Mouse (Mus musculus) neural tube, embryonic 12.5 days (tissue): ENCODE results near the gene Abhd14a. TPM values are rescaled to one million over a fixed set of nuclear protein-coding genes. Genes with fewer than 3 reads are reported as not detected.

Experiments
- ATAC-seq: fragments of 200-750 bp; cut with Nextera tagmentation; 2 replicates; pipeline ENCODE4 v1.8.0; 2017; ENCODE audit warnings: low read depth, mild to moderate bottlenecking, moderate TSS enrichment, moderate library complexity; ENCODE audit not compliant: low FRiP score
- H3K27ac ChIP-seq: fragments of 300-500 bp; sonication (generic); 2 replicates; pipeline ENCODE4 v1.5.1; 2016
- H3K27me3 ChIP-seq: fragments of 300-500 bp; sonication (generic); replicated peaks from 2 replicates; pipeline ENCODE4 v1.6.1; 2016; ENCODE audit warnings: mild to moderate bottlenecking
- H3K36me3 ChIP-seq: fragments of 300-500 bp; sonication (generic); 2 replicates; pipeline ENCODE4 v1.6.1; 2016; ENCODE audit warnings: mild to moderate bottlenecking
- H3K4me1 ChIP-seq: fragments of 300-500 bp; sonication (generic); 2 replicates; pipeline ENCODE4 v1.6.1; 2016
- H3K4me2 ChIP-seq: fragments of 300-500 bp; sonication (generic); replicated peaks from 2 replicates; pipeline ENCODE4 v1.6.1; 2016; ENCODE audit warnings: mild to moderate bottlenecking
- H3K4me3 ChIP-seq: fragments of 300-500 bp; sonication (generic); 2 replicates; pipeline ENCODE4 v1.5.1; 2016
- H3K9ac ChIP-seq: fragments of 300-500 bp; sonication (generic); 2 replicates; pipeline ENCODE4 v1.6.1; 2016; ENCODE audit warnings: mild to moderate bottlenecking
- H3K9me3 ChIP-seq: fragments of 300-500 bp; sonication (generic); 2 replicates; pipeline ENCODE4 v1.6.1; 2016; ENCODE audit warnings: mild to moderate bottlenecking
- WGBS: fragments of 180-500 bp; shearing (Covaris S2); methylation state at CpG from one replicate; pipeline ENCODE4 v1.1.7; 2016; 5-methylcytosine and 5-hydroxymethylcytosine counted together
- polyA plus RNA-seq: library from polyadenylated mRNA; unstranded; fragments of >200 nt; fragmentation: Nextera tagmentation; extraction: Ambion mirVana; gene quantifications from 2 replicates; pipeline ENCODE4 v1.2.1, GENCODE M21; 2016

The Abhd14a gene
- polyA plus RNA-seq, 1 experiment from 2014 or later: 34.6 TPM

DNA sequence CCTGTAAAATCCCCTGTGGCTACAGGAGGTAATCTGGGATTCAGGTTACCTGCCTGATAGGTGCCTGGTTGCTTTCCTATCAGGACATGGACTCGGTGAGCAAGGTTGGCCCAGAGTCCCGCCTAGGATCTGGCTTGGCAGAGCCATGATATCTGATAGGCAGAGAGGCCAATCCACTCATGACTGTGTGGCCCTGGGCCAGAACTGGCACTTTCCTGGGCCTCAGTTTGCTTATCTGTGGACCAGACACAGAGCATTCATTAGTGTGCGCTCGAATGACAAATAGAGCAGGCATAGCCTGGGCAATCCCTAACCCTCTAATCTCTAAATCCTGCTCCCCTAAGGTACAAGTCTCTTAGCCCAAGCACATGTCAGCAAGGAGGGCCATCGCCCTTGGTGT is 45.3 kb downstream of the Abhd14a start:
- WGBS: 86% methylated on average over 5 of the region's 5 CpGs
- ATAC-seq: no peak
- no peaks in the 10 kb centered on the region for H3K27me3 ChIP-seq

DNA sequence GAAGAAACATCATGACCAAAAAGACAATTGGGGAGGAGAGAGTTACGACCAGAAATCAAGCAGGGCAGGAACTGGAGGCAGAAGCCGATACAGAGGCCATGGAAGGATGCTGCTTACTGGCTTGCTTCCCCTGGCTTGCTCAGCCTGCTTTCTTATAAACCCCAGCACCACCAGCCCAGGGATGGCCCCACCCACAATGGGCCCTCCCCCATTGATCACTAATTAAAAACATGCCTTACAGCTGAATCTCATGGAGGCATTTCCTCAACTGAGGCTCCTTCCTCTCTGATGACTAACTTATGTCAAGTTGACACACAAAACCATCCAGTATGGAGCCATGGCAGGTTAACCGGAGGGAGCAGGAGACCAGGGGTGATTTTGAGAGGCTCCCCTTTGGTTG is 47.7 kb downstream of the Abhd14a start:
- H3K4me1 ChIP-seq: peaks cover 3% of the 10 kb centered on the region; the same call in 1 of the 2 replicates
- H3K27me3 ChIP-seq: no peaks in the 10 kb centered on the region
- H3K9me3 ChIP-seq: no peaks in the 10 kb centered on the region
- H3K4me2 ChIP-seq: no peak overlapping the region
- H3K36me3 ChIP-seq: no peaks in the 10 kb centered on the region
- WGBS: 82% methylated on average over 3 of the region's 3 CpGs
- H3K27ac ChIP-seq: no peak overlapping the region
- no peak overlapping the region for H3K9ac ChIP-seq
- ATAC-seq: no peak
- H3K4me3 ChIP-seq: no peak overlapping the region

More for the DNA sequence above, 45.3 kb downstream of the Abhd14a start:
- no peak overlapping the region for H3K4me3 ChIP-seq
- no peak overlapping the region for H3K9ac ChIP-seq
- no peaks in the 10 kb centered on the region; the same call in 1 of the 2 replicates for H3K4me1 ChIP-seq
- no peaks in the 10 kb centered on the region for H3K36me3 ChIP-seq
- H3K9me3 ChIP-seq: no peaks in the 10 kb centered on the region
- H3K27ac ChIP-seq: no peak overlapping the region
- no peak overlapping the region for H3K4me2 ChIP-seq

DNA sequence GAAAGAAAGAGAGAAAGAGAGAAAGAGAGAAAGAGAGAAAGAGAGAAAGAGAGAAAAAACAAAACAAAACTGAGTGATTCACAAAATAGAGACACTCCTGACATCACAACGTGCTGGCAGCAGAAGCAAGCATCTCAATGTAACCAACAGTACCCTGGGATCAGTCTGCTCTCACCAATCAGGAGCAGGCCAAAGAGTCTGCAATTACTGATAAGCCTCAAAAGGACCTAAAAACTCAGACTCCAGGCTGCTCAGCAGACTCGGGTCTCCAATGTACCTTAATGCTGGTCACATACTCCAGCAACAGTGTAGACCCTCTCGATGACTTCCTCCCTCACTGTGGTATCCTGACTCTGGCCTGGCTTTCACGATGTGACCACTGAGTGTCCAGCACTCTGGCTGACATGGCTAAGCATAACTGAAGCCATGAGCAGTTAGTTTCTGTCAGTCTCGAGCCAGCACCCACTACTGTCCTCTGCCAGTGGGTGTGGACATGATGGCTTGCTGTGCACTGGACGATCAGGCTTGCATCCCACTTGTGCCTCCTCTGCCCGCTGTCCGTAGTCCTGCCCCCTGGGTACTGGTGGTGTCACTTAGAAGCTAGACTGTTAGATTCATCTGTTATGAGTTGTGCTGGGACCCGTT is 48.7 kb downstream of the Abhd14a start:
- H3K27ac ChIP-seq: no peak overlapping the region
- peaks cover 9% of the 10 kb centered on the region; the same call in 1 of the 2 replicates for H3K4me1 ChIP-seq
- no peak overlapping the region for H3K4me3 ChIP-seq
- no peaks in the 10 kb centered on the region for H3K9me3 ChIP-seq
- no peak overlapping the region for H3K9ac ChIP-seq
- 82% methylated on average over 9 of the region's 9 CpGs for WGBS
- H3K36me3 ChIP-seq: no peaks in the 10 kb centered on the region
- H3K4me2 ChIP-seq: no peak overlapping the region
- no peaks in the 10 kb centered on the region for H3K27me3 ChIP-seq
- ATAC-seq: no peak

DNA sequence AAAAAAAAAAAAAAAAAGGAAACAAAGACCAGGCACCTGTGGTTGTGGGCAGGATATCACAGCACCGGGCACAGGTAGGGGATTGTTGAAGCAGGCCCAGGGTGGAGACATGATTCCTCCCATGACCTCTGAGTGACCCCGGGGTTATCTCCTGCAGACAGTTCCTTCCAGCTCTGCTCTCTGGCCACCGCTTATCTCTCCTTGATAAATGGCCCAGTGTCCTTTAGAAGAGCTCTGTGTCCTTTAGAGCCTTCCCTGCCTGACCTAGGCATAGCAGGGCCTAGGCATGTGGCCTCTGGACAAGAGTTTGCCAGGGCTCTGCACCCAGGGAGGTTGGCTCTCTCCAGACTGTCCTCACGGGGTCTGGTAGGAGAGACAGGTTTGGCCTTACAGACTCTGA is 49.7 kb downstream of the Abhd14a start:
- Histone ChIP-seq H3K4me3 (no peak overlapping the region), H3K27ac (no peak overlapping the region), H3K9ac (no peak overlapping the region), H3K4me2 (no peak overlapping the region), H3K4me1 (peaks cover 12% of the 10 kb centered on the region; the same call in 1 of the 2 replicates), H3K9me3 (no peaks in the 10 kb centered on the region), H3K36me3 (no peaks in the 10 kb centered on the region), H3K27me3 (no peaks in the 10 kb centered on the region)
- 82% methylated on average over 4 of the region's 4 CpGs for WGBS
- ATAC-seq: no peak

DNA sequence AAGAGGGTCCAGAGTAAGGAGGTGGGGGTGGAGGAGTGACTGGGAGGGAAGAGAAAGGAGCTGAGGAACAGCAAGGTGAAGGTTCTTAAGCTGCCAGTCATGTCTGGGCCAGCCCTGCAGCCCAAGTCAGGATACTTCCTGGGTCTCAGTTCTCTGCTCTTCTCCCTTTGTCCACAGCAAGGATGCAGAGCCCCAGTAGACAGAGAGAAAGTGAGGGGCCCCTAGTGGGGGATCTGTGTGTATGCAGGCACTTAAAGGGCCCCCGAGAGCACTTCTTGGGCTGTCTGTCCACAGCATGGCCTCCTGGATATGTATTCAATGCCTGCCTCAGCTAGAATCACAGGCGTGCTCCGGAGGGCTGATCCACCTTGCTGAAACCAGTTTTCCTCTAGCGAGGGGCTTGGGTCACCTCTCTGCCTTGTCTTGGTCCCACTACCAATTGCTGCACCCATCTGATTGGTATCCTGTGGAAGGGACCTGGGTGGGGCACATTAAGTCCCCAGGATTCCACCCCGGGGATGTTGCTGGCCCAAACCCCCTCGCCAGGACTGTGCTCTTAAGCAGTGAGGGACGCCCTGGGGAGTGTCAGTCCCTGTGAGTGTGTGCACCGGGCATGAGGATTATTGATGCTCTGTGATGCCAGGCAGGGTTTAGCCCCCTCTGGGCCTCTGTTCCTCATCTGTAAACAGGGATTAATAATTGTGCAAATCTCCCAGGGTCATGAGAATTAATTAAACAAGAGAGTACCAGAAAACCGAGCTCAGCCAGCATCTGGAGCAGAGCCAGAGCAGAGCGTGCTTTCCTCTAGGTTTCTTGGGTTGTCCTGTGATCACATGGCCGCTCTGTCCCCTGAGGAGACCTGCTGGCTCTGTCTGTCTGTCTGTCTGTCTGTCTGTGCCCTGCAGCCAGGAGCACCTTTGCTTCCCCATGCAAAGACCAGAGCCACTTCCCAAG is 52.6 kb downstream of the Abhd14a start:
- Histone ChIP-seq H3K4me2 (no peak overlapping the region), H3K4me1 (peaks cover 12% of the 10 kb centered on the region; the same call in 1 of the 2 replicates), H3K27ac (no peak overlapping the region), H3K9me3 (no peaks in the 10 kb centered on the region), H3K27me3 (no peaks in the 10 kb centered on the region), H3K9ac (no peak overlapping the region), H3K36me3 (no peaks in the 10 kb centered on the region), H3K4me3 (no peak overlapping the region)
- 54% methylated on average over 11 of the region's 11 CpGs for WGBS
- ATAC-seq: peak; percentile 44

DNA sequence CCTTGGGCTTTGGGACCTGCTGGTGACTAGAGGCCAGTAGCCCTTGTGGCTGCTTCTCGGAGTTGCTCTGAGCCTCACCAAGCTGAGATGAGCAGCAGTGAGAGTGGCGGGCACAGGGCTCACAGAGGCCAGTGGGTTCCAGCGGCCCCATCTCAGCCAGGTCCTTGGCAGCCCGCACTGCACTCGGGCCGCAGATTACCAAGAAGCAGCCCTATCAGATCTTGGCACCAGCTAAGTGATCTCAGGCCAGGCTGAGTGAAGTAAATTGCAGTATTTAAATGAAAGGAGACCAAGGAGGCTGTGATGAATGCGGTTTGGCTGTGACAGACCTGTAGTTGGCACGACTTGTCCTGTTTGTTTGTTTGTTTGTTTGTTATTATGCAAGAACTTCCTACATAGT is 53.9 kb downstream of the Abhd14a start:
- Histone ChIP-seq H3K4me3 (no peak overlapping the region), H3K9ac (no peak overlapping the region), H3K36me3 (no peaks in the 10 kb centered on the region), H3K4me2 (no peak overlapping the region), H3K9me3 (no peaks in the 10 kb centered on the region), H3K4me1 (peaks cover 12% of the 10 kb centered on the region; the same call in 1 of the 2 replicates), H3K27ac (no peak overlapping the region), H3K27me3 (no peaks in the 10 kb centered on the region)
- 97% methylated on average over 8 of the region's 8 CpGs for WGBS
- ATAC-seq: no peak

DNA sequence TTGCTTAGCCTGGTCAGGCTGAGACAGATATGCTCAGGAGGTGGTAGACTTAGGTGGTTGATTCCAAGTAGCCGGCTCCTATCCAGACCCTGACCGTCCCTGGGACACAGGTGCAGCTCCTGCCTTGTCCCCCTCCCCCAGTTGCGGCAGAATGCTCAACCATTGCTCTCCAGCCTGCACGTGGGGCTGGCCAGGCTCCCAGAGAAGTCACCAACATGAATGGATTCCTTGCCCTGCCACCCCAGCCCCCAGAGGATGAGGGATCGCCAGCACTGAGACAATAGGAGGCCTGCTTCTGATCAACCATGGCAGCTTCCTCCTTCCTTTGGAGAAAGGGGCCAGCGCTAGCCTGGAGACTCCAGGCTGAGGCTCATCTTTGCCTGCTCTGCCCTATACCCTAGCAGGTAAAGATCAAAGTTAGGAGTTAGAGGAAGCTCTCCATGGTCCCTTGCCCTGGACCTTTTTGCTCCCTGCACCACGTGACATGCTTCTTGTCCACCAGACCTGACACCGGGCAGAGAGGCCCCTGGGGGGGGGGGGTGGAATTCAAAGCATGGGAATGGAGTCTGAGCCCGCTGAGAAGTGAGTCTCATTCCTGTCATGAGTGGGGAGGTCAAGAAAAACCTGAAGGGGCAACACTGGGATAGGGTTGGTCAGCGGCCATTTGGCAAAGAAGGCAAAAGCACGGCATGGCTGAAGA is 54.5 kb downstream of the Abhd14a start:
- WGBS: 82% methylated on average over 11 of the region's 11 CpGs
- no peak overlapping the region for H3K27ac ChIP-seq
- no peaks in the 10 kb centered on the region for H3K36me3 ChIP-seq
- H3K4me1 ChIP-seq: peaks cover 12% of the 10 kb centered on the region; the same call in 1 of the 2 replicates
- no peaks in the 10 kb centered on the region for H3K9me3 ChIP-seq
- H3K4me2 ChIP-seq: no peak overlapping the region
- H3K4me3 ChIP-seq: no peak overlapping the region
- no peak for ATAC-seq
- no peaks in the 10 kb centered on the region for H3K27me3 ChIP-seq
- H3K9ac ChIP-seq: no peak overlapping the region

Other genes starting within 250 kb of the Abhd14a start
- gene Ppm1m, start 247.9 kb downstream of the Abhd14a start, polyA plus RNA-seq: 32.1 and 32.9 TPM in 2 replicates
- 60.9 and 61.6 TPM in 2 replicates for gene Twf2, start 244.6 kb downstream of the Abhd14a start, polyA plus RNA-seq
- gene Tlr9, start 225.1 kb downstream of the Abhd14a start, polyA plus RNA-seq: 0.05 TPM in 1 of 2 replicates, not detected in the other
- gene Alas1, start 199.0 kb downstream of the Abhd14a start, polyA plus RNA-seq: 94.8 and 99.5 TPM in 2 replicates
- gene Poc1a, start 166.6 kb downstream of the Abhd14a start, polyA plus RNA-seq: 17.1 and 17.5 TPM in 2 replicates
- 18.9 and 21.3 TPM in 2 replicates for gene Dusp7, start 79.0 kb downstream of the Abhd14a start, polyA plus RNA-seq
- 698 and 706 TPM in 2 replicates for gene Rpl29, start 18.2 kb downstream of the Abhd14a start, polyA plus RNA-seq
- 31.0 and 32.7 TPM in 2 replicates for gene Acy1, start 9.4 kb downstream of the Abhd14a start, polyA plus RNA-seq
- gene Abhd14b, start 219 bp downstream of the Abhd14a start, polyA plus RNA-seq: 5.7 and 6.0 TPM in 2 replicates
- 358 and 362 TPM in 2 replicates for gene Pcbp4, start 5.6 kb upstream of the Abhd14a start, polyA plus RNA-seq
- gene Gpr62, start 18.3 kb upstream of the Abhd14a start, polyA plus RNA-seq: 0.52 and 0.66 TPM in 2 replicates
- gene Rrp9, start 28.3 kb upstream of the Abhd14a start, polyA plus RNA-seq: 48.8 and 51.0 TPM in 2 replicates
- gene Parp3, start 29.3 kb upstream of the Abhd14a start, polyA plus RNA-seq: 0.78 and 2.2 TPM in 2 replicates
- gene Iqcf1, start 52.3 kb upstream of the Abhd14a start, polyA plus RNA-seq: not detected in 2 replicates
- gene Iqcf5, start 66.9 kb upstream of the Abhd14a start, polyA plus RNA-seq: not detected in 2 replicates
- not detected in 2 replicates for gene Iqcf3, start 114.0 kb upstream of the Abhd14a start, polyA plus RNA-seq
- not detected in 2 replicates for gene Iqcf4, start 123.3 kb upstream of the Abhd14a start, polyA plus RNA-seq
- gene Iqcf6, start 178.9 kb upstream of the Abhd14a start, polyA plus RNA-seq: not detected in 2 replicates
- gene Grm2, start 208.4 kb upstream of the Abhd14a start, polyA plus RNA-seq: 9.2 and 11.8 TPM in 2 replicates
- gene Tex264, start 238.2 kb upstream of the Abhd14a start, polyA plus RNA-seq: 35.1 and 38.4 TPM in 2 replicates